Mouse (Mus musculus) liver, embryonic 12.5 days (tissue): ENCODE results near the gene Olfr68. TPM values are rescaled to one million over a fixed set of nuclear protein-coding genes. Genes with fewer than 3 reads are reported as not detected.

ENCODE experiments used
- ATAC-seq: fragments of 200-750 bp; cut with Nextera tagmentation; 2 replicates; pipeline ENCODE4 v1.8.0; 2017; ENCODE audit warnings: moderate number of reproducible peaks, mild to moderate bottlenecking, moderate library complexity
- H3K27ac ChIP-seq: fragments of 300-500 bp; sonication (generic); 2 replicates; pipeline ENCODE4 v1.5.1; 2016; ENCODE audit warnings: mild to moderate bottlenecking
- H3K27me3 ChIP-seq: fragments of 300-500 bp; sonication (generic); replicated peaks from 2 replicates; pipeline ENCODE4 v1.6.1; 2016; ENCODE audit warnings: mild to moderate bottlenecking, moderate library complexity
- H3K36me3 ChIP-seq: fragments of 300-500 bp; sonication (generic); 2 replicates; pipeline ENCODE4 v1.6.1; 2016; ENCODE audit warnings: mild to moderate bottlenecking, moderate library complexity
- H3K4me1 ChIP-seq: fragments of 300-500 bp; sonication (generic); 2 replicates; pipeline ENCODE4 v1.6.1; 2016
- H3K4me2 ChIP-seq: fragments of 300-500 bp; sonication (generic); 2 replicates; pipeline ENCODE4 v1.6.1; 2016; ENCODE audit warnings: mild to moderate bottlenecking, moderate library complexity
- H3K4me3 ChIP-seq: fragments of 300-500 bp; sonication (generic); 2 replicates; pipeline ENCODE4 v1.5.1; 2016; ENCODE audit warnings: mild to moderate bottlenecking, moderate library complexity
- H3K9ac ChIP-seq: fragments of 300-500 bp; sonication (generic); 2 replicates; pipeline ENCODE4 v1.6.1; 2016; ENCODE audit warnings: mild to moderate bottlenecking, moderate library complexity
- H3K9me3 ChIP-seq: fragments of 300-500 bp; sonication (generic); replicated peaks from 2 replicates; pipeline ENCODE4 v1.6.1; 2016; ENCODE audit warnings: mild to moderate bottlenecking, moderate library complexity
- WGBS: fragments of 180-500 bp; shearing (Covaris S2); methylation state at CpG from one replicate; pipeline ENCODE4 v1.1.7; 2016; ENCODE audit not compliant: insufficient replicate concordance; 5-methylcytosine and 5-hydroxymethylcytosine counted together
- polyA plus RNA-seq: library from polyadenylated mRNA; unstranded; fragments of >200 nt; fragmentation: Nextera tagmentation; extraction: Ambion mirVana; gene quantifications from 2 replicates; pipeline ENCODE4 v1.2.1, GENCODE M21; 2016

The Olfr68 gene
- polyA plus RNA-seq, 1 experiment from 2014 or later, result not detected

- H3K4me2 ChIP-seq, result no peak within 1 kb of the TSS
- WGBS, result 65% methylated on average over 2 of the region's 2 CpGs
- ATAC-seq, result no peak
Measured at GRCm38 (mm10) chr7:103744843-103745242, 34.7 kb downstream of the Olfr68 start, which contains the start of gene Olfr629. Gene Olfr629, minus strand, starts transcription at chr7:103744943.

GRCm38 (mm10) chr7:103730074-103730473, 49.4 kb downstream of the Olfr68 start, which contains the start of gene Olfr628:
Gene Olfr628, plus strand, starts transcription at chr7:103730374.
- Histone ChIP-seq H3K27me3 (no peaks in the 10 kb centered on the region), H3K4me2 (no peak within 1 kb of the TSS), H3K27ac (no peak within 1 kb of the TSS), H3K4me3 (no peak within 1 kb of the TSS), H3K4me1 (no peaks in the 10 kb centered on the region), H3K9ac (no peak within 1 kb of the TSS), H3K36me3 (no peaks in the 10 kb centered on the region), H3K9me3 (no peaks in the 10 kb centered on the region)
- WGBS, result 68% methylated on average over 1 of the region's 1 CpGs
- no peak for ATAC-seq

More at GRCm38 (mm10) chr7:103744843-103745242, 34.7 kb downstream of the Olfr68 start, which contains the start of gene Olfr629:
- Histone ChIP-seq H3K4me1 (no peaks in the 10 kb centered on the region), H3K9me3 (no peaks in the 10 kb centered on the region), H3K4me3 (no peak within 1 kb of the TSS), H3K27ac (no peak within 1 kb of the TSS), H3K36me3 (no peaks in the 10 kb centered on the region), H3K9ac (no peak within 1 kb of the TSS), H3K27me3 (no peaks in the 10 kb centered on the region)

Other genes starting within 250 kb of the Olfr68 start
- gene Olfr612, start 237.0 kb downstream of the Olfr68 start, polyA plus RNA-seq, result not detected in 2 replicates
- not detected in 2 replicates for gene Olfr613, start 231.6 kb downstream of the Olfr68 start, polyA plus RNA-seq
- not detected in 2 replicates for gene Olfr615, start 223.6 kb downstream of the Olfr68 start, polyA plus RNA-seq
- not detected in 2 replicates for gene Olfr616, start 210.6 kb downstream of the Olfr68 start, polyA plus RNA-seq
- gene Olfr617, start 206.6 kb downstream of the Olfr68 start, polyA plus RNA-seq, result not detected in 2 replicates
- not detected in 2 replicates for gene Olfr618, start 189.6 kb downstream of the Olfr68 start, polyA plus RNA-seq
- gene Olfr619, start 179.1 kb downstream of the Olfr68 start, polyA plus RNA-seq, result not detected in 2 replicates
- gene Olfr620, start 167.2 kb downstream of the Olfr68 start, polyA plus RNA-seq, result not detected in 2 replicates
- not detected in 2 replicates for gene Olfr622, start 137.0 kb downstream of the Olfr68 start, polyA plus RNA-seq
- not detected in 2 replicates for gene Olfr623, start 116.0 kb downstream of the Olfr68 start, polyA plus RNA-seq
- not detected in 2 replicates for gene Olfr624, start 108.5 kb downstream of the Olfr68 start, polyA plus RNA-seq
- not detected in 2 replicates for gene Olfr625-ps1, start 97.0 kb downstream of the Olfr68 start, polyA plus RNA-seq
- not detected in 2 replicates for gene Olfr243, start 65.0 kb downstream of the Olfr68 start, polyA plus RNA-seq
- not detected in 2 replicates for gene Olfr628, start 49.3 kb downstream of the Olfr68 start, polyA plus RNA-seq
- 0.05 TPM in 1 of 2 replicates, not detected in the other for gene Olfr629, start 34.8 kb downstream of the Olfr68 start, polyA plus RNA-seq
- not detected in 2 replicates for gene Olfr630, start 22.4 kb downstream of the Olfr68 start, polyA plus RNA-seq
- gene Olfr69, start 8.1 kb downstream of the Olfr68 start, polyA plus RNA-seq, result not detected in 2 replicates
- gene Olfr67, start 12.1 kb upstream of the Olfr68 start, polyA plus RNA-seq, result not detected in 2 replicates
- 37,996 and 38,837 TPM in 2 replicates for gene Hbb-bt, start 34.3 kb upstream of the Olfr68 start, polyA plus RNA-seq
- 70,723 and 73,152 TPM in 2 replicates for gene Hbb-bs, start 48.4 kb upstream of the Olfr68 start, polyA plus RNA-seq
- 0.72 and 1.2 TPM in 2 replicates for gene Hbb-bh2, start 60.8 kb upstream of the Olfr68 start, polyA plus RNA-seq
- gene Hbb-bh1, start 63.5 kb upstream of the Olfr68 start, polyA plus RNA-seq, result 1,392 and 1,481 TPM in 2 replicates
- 9,927 and 10,875 TPM in 2 replicates for gene Hbb-y, start 73.5 kb upstream of the Olfr68 start, polyA plus RNA-seq
- gene Olfr66, start 106.6 kb upstream of the Olfr68 start, polyA plus RNA-seq, result not detected in 2 replicates
- not detected in 2 replicates for gene Olfr64, start 114.8 kb upstream of the Olfr68 start, polyA plus RNA-seq
- not detected in 2 replicates for gene Olfr65, start 123.8 kb upstream of the Olfr68 start, polyA plus RNA-seq
- gene Olfr631, start 149.1 kb upstream of the Olfr68 start, polyA plus RNA-seq, result 0.30 TPM in 1 of 2 replicates, not detected in the other
- gene Olfr632, start 154.6 kb upstream of the Olfr68 start, polyA plus RNA-seq, result 0.17 and 0.35 TPM in 2 replicates
- 0.08 TPM in 1 of 2 replicates, not detected in the other for gene Olfr633, start 164.7 kb upstream of the Olfr68 start, polyA plus RNA-seq
- gene Olfr635, start 191.5 kb upstream of the Olfr68 start, polyA plus RNA-seq, result not detected in 2 replicates
- gene Olfr638, start 219.0 kb upstream of the Olfr68 start, polyA plus RNA-seq, result not detected in 2 replicates
- gene Olfr639, start 237.6 kb upstream of the Olfr68 start, polyA plus RNA-seq, result not detected in 2 replicates
- gene Olfr640, start 245.9 kb upstream of the Olfr68 start, polyA plus RNA-seq, result not detected in 2 replicates